Mouse (Mus musculus): ENCODE measurements around the gene Inf2. TPM values are rescaled to one million over a fixed set of nuclear protein-coding genes. Genes with fewer than 3 reads are reported as not detected.

Gene Inf2
- polyA plus RNA-seq, 1 experiment from 2014 or later = 2.5 TPM

- 21% methylated on average over 16 of the region's 16 CpGs for WGBS
- ATAC-seq = peak; percentile 11
Measured at GRCm38 (mm10) chr12:112620354-112621061, 31.9 kb downstream of the Inf2 start.

GRCm38 (mm10) chr12:112621900-112622299 is 33.3 kb downstream of the Inf2 start:
- peaks cover 33% of the 10 kb centered on the region for H3K4me1 ChIP-seq (replicated peaks)
- ATAC-seq = no peak
- H3K36me3 ChIP-seq = no peaks in the 10 kb centered on the region
- WGBS = 83% methylated on average over 3 of the region's 3 CpGs
- no peak overlapping the region for H3K4me3 ChIP-seq (replicated peaks)
- no peaks in the 10 kb centered on the region for H3K9me3 ChIP-seq
- no peak overlapping the region for H3K4me2 ChIP-seq (replicated peaks)
- H3K27ac ChIP-seq = no peak overlapping the region
- no peak overlapping the region for H3K9ac ChIP-seq
- peaks cover 17% of the 10 kb centered on the region; the same call in 1 of the 2 replicates for H3K27me3 ChIP-seq (replicated peaks)

More at GRCm38 (mm10) chr12:112620354-112621061, 31.9 kb downstream of the Inf2 start:
- H3K4me3 ChIP-seq (replicated peaks) = peak overlapping the region; percentile 51
- H3K36me3 ChIP-seq = no peaks in the 10 kb centered on the region
- no peak overlapping the region for H3K27ac ChIP-seq
- peak overlapping the region; percentile 97 for H3K4me2 ChIP-seq (replicated peaks)
- peaks cover 17% of the 10 kb centered on the region; the same call in 1 of the 2 replicates for H3K27me3 ChIP-seq (replicated peaks)
- peaks cover 30% of the 10 kb centered on the region for H3K4me1 ChIP-seq (replicated peaks)
- H3K9ac ChIP-seq = peak overlapping the region; percentile 54
- no peaks in the 10 kb centered on the region for H3K9me3 ChIP-seq

GRCm38 (mm10) chr12:112623742-112624141 is 35.2 kb downstream of the Inf2 start:
- no peak overlapping the region for H3K27ac ChIP-seq
- 30% methylated on average over 2 of the region's 2 CpGs for WGBS
- H3K9ac ChIP-seq = no peak overlapping the region
- H3K9me3 ChIP-seq = no peaks in the 10 kb centered on the region
- H3K4me1 ChIP-seq (replicated peaks) = peaks cover 32% of the 10 kb centered on the region
- no peak overlapping the region for H3K4me2 ChIP-seq (replicated peaks)
- H3K27me3 ChIP-seq (replicated peaks) = peaks cover 17% of the 10 kb centered on the region; the same call in 1 of the 2 replicates
- no peaks in the 10 kb centered on the region for H3K36me3 ChIP-seq
- peak; percentile 26 for ATAC-seq
- no peak overlapping the region for H3K4me3 ChIP-seq (replicated peaks)

GRCm38 (mm10) chr12:112625700-112626099 is 37.1 kb downstream of the Inf2 start:
- H3K4me1 ChIP-seq (replicated peaks) = peaks cover 24% of the 10 kb centered on the region
- no peaks in the 10 kb centered on the region for H3K9me3 ChIP-seq
- no peak overlapping the region for H3K9ac ChIP-seq
- H3K27me3 ChIP-seq (replicated peaks) = peaks cover 6% of the 10 kb centered on the region; the same call in 1 of the 2 replicates
- no peaks in the 10 kb centered on the region for H3K36me3 ChIP-seq
- no peak overlapping the region for H3K4me2 ChIP-seq (replicated peaks)
- H3K4me3 ChIP-seq (replicated peaks) = no peak overlapping the region
- no peak overlapping the region for H3K27ac ChIP-seq
- ATAC-seq = no peak
- 79% methylated on average over 4 of the region's 4 CpGs for WGBS

DNA sequence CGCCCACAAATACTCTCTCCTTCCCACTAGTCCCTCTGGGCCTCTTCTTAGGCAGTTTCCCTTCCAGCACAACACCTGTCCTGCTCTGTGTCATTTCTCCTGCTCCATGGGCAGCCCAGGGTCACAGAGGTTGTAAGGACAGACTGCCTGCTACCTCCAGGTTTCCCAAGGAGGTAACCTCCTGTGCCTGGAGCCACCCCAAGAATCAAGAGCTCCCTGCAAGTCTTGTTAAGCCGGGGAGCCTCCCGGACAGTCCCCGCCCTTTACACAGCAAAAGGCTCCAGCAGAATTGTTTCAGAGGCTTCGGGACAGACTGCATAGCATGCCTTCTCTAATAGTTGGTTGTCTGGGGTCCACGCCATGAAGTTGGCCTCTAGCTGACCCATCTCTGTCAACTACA is 37.9 kb downstream of the Inf2 start:
- H3K9ac ChIP-seq = no peak overlapping the region
- no peaks in the 10 kb centered on the region for H3K9me3 ChIP-seq
- ATAC-seq = no peak
- no peak overlapping the region for H3K27ac ChIP-seq
- no peaks in the 10 kb centered on the region for H3K36me3 ChIP-seq
- H3K4me1 ChIP-seq (replicated peaks) = peaks cover 26% of the 10 kb centered on the region
- 70% methylated on average over 6 of the region's 6 CpGs for WGBS
- H3K4me3 ChIP-seq (replicated peaks) = no peak overlapping the region
- H3K4me2 ChIP-seq (replicated peaks) = no peak overlapping the region
- 0 out of 2 replicates have a peak, but pooled peaks cover 2% of the 10 kb centered on the region for H3K27me3 ChIP-seq (replicated peaks)

- Histone ChIP-seq H3K9ac (no peak overlapping the region), H3K4me1 (replicated peaks) (peaks cover 29% of the 10 kb centered on the region), H3K27me3 (replicated peaks) (0 out of 2 replicates have a peak, but pooled peaks cover 2% of the 10 kb centered on the region), H3K9me3 (no peaks in the 10 kb centered on the region), H3K36me3 (no peaks in the 10 kb centered on the region), H3K4me2 (replicated peaks) (no peak overlapping the region), H3K4me3 (replicated peaks) (no peak overlapping the region), H3K27ac (no peak overlapping the region)
- no peak for ATAC-seq
- 64% methylated on average over 7 of the region's 7 CpGs for WGBS
Measured at GRCm38 (mm10) chr12:112627097-112627881, 38.7 kb downstream of the Inf2 start.

GRCm38 (mm10) chr12:112628197-112628596 is 39.6 kb downstream of the Inf2 start:
- H3K9ac ChIP-seq = no peak overlapping the region
- 0 out of 2 replicates have a peak, but pooled peaks cover 2% of the 10 kb centered on the region for H3K27me3 ChIP-seq (replicated peaks)
- H3K4me3 ChIP-seq (replicated peaks) = no peak overlapping the region
- no peak for ATAC-seq
- no peak overlapping the region for H3K4me2 ChIP-seq (replicated peaks)
- H3K4me1 ChIP-seq (replicated peaks) = peaks cover 27% of the 10 kb centered on the region
- H3K27ac ChIP-seq = peak overlapping the region; percentile 36; the same call in 1 of the 2 replicates
- no peaks in the 10 kb centered on the region for H3K9me3 ChIP-seq
- H3K36me3 ChIP-seq = no peaks in the 10 kb centered on the region
- 90% methylated on average over 6 of the region's 6 CpGs for WGBS

DNA sequence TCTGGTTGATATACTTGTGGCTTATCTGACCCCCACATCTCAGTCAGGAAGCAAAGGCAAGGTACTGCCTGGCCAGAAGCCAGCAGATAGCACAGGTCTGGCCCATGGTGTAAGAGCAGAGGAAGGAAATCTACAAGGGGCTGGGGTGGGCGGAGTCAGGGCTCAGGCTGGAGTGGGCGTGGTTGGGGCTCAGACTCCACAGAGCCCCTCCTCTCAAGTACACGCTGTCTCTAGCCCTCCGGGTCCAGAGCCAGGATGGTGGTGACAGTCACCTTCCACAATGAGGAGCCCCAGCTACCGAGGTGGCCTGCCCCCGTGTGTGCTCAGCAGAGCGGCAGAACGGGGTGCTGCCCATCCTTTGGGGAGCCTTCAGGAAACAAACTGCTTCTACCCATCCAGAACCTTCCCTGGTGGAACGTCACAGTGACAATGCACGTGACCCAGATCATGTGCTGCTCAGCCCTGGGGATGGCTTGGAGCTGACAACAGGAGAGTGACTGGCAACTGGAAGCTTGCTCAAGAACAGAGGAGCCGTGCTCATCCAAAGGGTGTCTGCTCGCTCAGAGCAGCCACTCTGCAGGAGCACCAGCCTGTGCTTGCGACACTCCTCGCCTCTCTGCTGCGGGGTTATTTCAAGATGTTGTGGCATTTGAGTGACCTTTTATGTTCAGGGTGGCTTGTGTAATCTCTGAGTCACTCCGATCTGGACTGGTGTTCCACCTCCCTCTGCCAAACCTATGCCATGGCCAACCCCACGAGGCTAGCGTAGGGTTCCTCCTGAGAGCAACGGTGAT is 40.5 kb downstream of the Inf2 start:
- Histone ChIP-seq H3K4me3 (replicated peaks) (peak overlapping the region; percentile 22; the same call in 1 of the 2 replicates), H3K9ac (0 out of 2 replicates have a peak overlapping the region, but pooled peaks have one; percentile 28), H3K27me3 (replicated peaks) (no peaks in the 10 kb centered on the region), H3K4me1 (replicated peaks) (peaks cover 26% of the 10 kb centered on the region), H3K4me2 (replicated peaks) (peak overlapping the region; percentile 67), H3K9me3 (no peaks in the 10 kb centered on the region), H3K27ac (peak overlapping the region; percentile 36; the same call in 1 of the 2 replicates), H3K36me3 (no peaks in the 10 kb centered on the region)
- 31% methylated on average over 19 of the region's 19 CpGs for WGBS
- ATAC-seq = peak; percentile 77

DNA sequence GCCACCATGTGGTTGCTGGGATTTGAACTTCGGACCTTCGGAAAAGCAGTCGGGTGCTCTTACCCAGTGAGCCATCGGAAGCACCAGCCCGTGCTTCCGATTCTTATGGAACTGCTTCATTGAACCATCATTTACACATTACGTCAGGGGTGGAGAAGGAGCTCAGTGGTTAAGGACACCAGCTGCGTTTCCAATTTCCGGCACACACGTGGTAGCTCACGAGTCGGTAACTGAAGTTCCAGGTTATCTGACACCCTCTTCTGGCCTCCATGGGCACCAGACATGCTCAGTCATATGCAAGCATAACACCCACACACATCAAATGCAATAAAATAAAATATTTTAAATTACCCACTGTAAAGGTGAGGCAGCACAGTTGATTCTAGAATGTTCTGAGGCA is 41.4 kb downstream of the Inf2 start:
- H3K4me1 ChIP-seq (replicated peaks) = peaks cover 26% of the 10 kb centered on the region
- H3K27me3 ChIP-seq (replicated peaks) = no peaks in the 10 kb centered on the region
- no peak overlapping the region for H3K4me3 ChIP-seq (replicated peaks)
- WGBS = 92% methylated on average over 12 of the region's 12 CpGs
- no peaks in the 10 kb centered on the region for H3K9me3 ChIP-seq
- H3K36me3 ChIP-seq = no peaks in the 10 kb centered on the region
- no peak overlapping the region for H3K9ac ChIP-seq
- no peak for ATAC-seq
- H3K27ac ChIP-seq = no peak overlapping the region
- no peak overlapping the region for H3K4me2 ChIP-seq (replicated peaks)

GRCm38 (mm10) chr12:112630796-112631195 is 42.2 kb downstream of the Inf2 start:
- no peak overlapping the region for H3K4me3 ChIP-seq (replicated peaks)
- H3K4me1 ChIP-seq (replicated peaks) = peaks cover 26% of the 10 kb centered on the region
- no peaks in the 10 kb centered on the region for H3K27me3 ChIP-seq (replicated peaks)
- no peak overlapping the region for H3K27ac ChIP-seq
- no peaks in the 10 kb centered on the region for H3K9me3 ChIP-seq
- no peak overlapping the region for H3K9ac ChIP-seq
- no peak overlapping the region for H3K4me2 ChIP-seq (replicated peaks)
- H3K36me3 ChIP-seq = no peaks in the 10 kb centered on the region
- WGBS = 70% methylated on average over 5 of the region's 5 CpGs
- ATAC-seq = no peak

DNA sequence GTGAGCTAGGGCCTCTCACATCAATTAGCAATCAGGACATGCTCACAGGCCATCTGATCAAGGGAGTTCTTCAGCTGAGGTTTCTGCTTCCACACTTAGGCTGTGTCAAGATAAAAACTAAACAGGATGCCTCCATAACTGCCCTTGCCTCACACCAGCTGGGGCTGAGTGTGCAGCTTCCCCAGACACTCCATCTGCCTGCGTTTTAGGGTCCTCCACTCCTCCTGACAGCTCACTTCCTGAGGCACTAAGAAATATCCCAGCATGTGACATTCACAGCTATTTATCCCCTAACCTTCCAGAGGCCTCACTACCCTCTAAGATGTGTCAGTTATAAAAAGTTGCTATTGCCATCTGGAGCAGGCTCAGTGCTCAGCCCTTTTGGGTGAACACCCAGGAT is 42.9 kb downstream of the Inf2 start:
- no peak for ATAC-seq
- Histone ChIP-seq H3K9ac (no peak overlapping the region), H3K4me2 (replicated peaks) (no peak overlapping the region), H3K27me3 (replicated peaks) (no peaks in the 10 kb centered on the region), H3K4me1 (replicated peaks) (peaks cover 21% of the 10 kb centered on the region), H3K4me3 (replicated peaks) (no peak overlapping the region), H3K27ac (no peak overlapping the region), H3K9me3 (no peaks in the 10 kb centered on the region), H3K36me3 (no peaks in the 10 kb centered on the region)
- 23% methylated on average over 1 of the region's 1 CpGs for WGBS

Data from intestine, embryonic 15.5 days (tissue).